Mouse (Mus musculus) MEL (cell line): ENCODE measurements around the gene Rad51d. TPM values are rescaled to one million over a fixed set of nuclear protein-coding genes. Genes with fewer than 3 reads are reported as not detected.
"Not testable (repeated sequence)": the region's sequence is repeated elsewhere in the genome, so short reads cannot be mapped to it uniquely, and the experiment has no call there.

ENCODE experiments used
- DNase-seq: peaks from one replicate; pipeline ENCODE4 v3.0.0; 2011; ENCODE audit warnings: low read depth, low spot score
- H3K27ac ChIP-seq: 2 replicates; pipeline ENCODE4 v1.5.1; 2012; ENCODE audit warnings: low read depth, mild to moderate bottlenecking, control low read depth, low read length, moderate library complexity; ENCODE audit not compliant: control insufficient read depth
- H3K27me3 ChIP-seq, 2 experiments: fragments of 150-350 bp in 1 of 2; sonication (generic) in 1 of 2; 2 replicates each; pipeline ENCODE4 v1.6.1; 2012; ENCODE audit warnings: low read length in 2 of 2, mild to moderate bottlenecking in 2 of 2, improper control_type of control experiment in 1 of 2, moderate library complexity in 1 of 2; ENCODE audit not compliant: insufficient read depth in 2 of 2, control insufficient read depth in 1 of 2
- H3K36me3 ChIP-seq, 2 experiments: 2 replicates each; pipeline ENCODE4 v1.6.1; 2012 to 2014; ENCODE audit warnings: low read length in 2 of 2, improper control_type of control experiment in 1 of 2, inconsistent platforms in 1 of 2, mild to moderate bottlenecking in 1 of 2; ENCODE audit not compliant: insufficient read depth in 2 of 2, control insufficient read depth in 1 of 2
- H3K4me1 ChIP-seq, 2 experiments: fragments of 150-350 bp in 1 of 2; sonication (generic) in 1 of 2; 2 replicates each; pipeline ENCODE4 v1.6.1; 2012; ENCODE audit warnings: low read length in 2 of 2, improper control_type of control experiment in 1 of 2, mild to moderate bottlenecking in 1 of 2; ENCODE audit not compliant: insufficient read depth in 2 of 2, control insufficient read depth in 1 of 2
- H3K4me3 ChIP-seq, 2 experiments: fragments of 150-350 bp in 1 of 2; sonication (generic) in 1 of 2; 2 replicates each; pipeline ENCODE4 v1.5.1; 2012; ENCODE audit warnings: low read depth in 2 of 2, low read length in 2 of 2, mild to moderate bottlenecking in 2 of 2, moderate library complexity in 2 of 2, control low read depth in 1 of 2, improper control_type of control experiment in 1 of 2; ENCODE audit not compliant: control insufficient read depth in 1 of 2, insufficient read depth in 1 of 2
- H3K79me2 ChIP-seq: 2 replicates; pipeline ENCODE4 v1.6.1; 2012; ENCODE audit warnings: mild to moderate bottlenecking, low read length, moderate library complexity; ENCODE audit not compliant: control insufficient read depth, poor library complexity, insufficient read depth
- H3K9ac ChIP-seq: 2 replicates; pipeline ENCODE4 v1.6.1; 2012; ENCODE audit warnings: low read depth, mild to moderate bottlenecking, control low read depth, low read length, moderate library complexity; ENCODE audit not compliant: control insufficient read depth, poor library complexity, severe bottlenecking
- H3K9me3 ChIP-seq: fragments of 150-350 bp; sonication (generic); replicated peaks from 2 replicates; pipeline ENCODE4 v1.6.1; 2012; ENCODE audit warnings: mild to moderate bottlenecking, low read length, improper control_type of control experiment, moderate library complexity; ENCODE audit not compliant: insufficient read depth
- CHD2 ChIP-seq: IDR thresholded peaks from 2 replicates; pipeline ENCODE4 v1.6.1; 2011; ENCODE audit warnings: low read length, improper control_type of control experiment
- ELF1 ChIP-seq: IDR thresholded peaks from 2 replicates; pipeline ENCODE4 v1.6.1; 2014; ENCODE audit warnings: low read depth, mild to moderate bottlenecking, inconsistent platforms, low read length, improper control_type of control experiment, moderate library complexity
- HCFC1 ChIP-seq: IDR thresholded peaks from 2 replicates; pipeline ENCODE4 v1.6.1; 2012; ENCODE audit warnings: low read depth, mild to moderate bottlenecking, inconsistent platforms, low read length, improper control_type of control experiment, moderate library complexity
- TBP ChIP-seq: IDR thresholded peaks from 2 replicates; pipeline ENCODE4 v1.8.0; 2011; ENCODE audit warnings: low read depth, low read length, improper control_type of control experiment
- ZC3H11A ChIP-seq: IDR thresholded peaks from 2 replicates; pipeline ENCODE4 v1.6.1; 2012; ENCODE audit warnings: low read depth, mild to moderate bottlenecking, inconsistent platforms, low read length, improper control_type of control experiment
- ZNF384 ChIP-seq: IDR thresholded peaks from 2 replicates; pipeline ENCODE4 v1.6.1; 2012; ENCODE audit warnings: low read depth, mild to moderate bottlenecking, inconsistent platforms, low read length, improper control_type of control experiment
- polyA plus RNA-seq, 2 experiments: library from polyadenylated mRNA; stranded (reverse) in 1 of 2; unstranded in 1 of 2; fragments of >175 nt in 1 of 2; fragments of >200 nt in 1 of 2; gene quantifications; 2 replicates each; pipeline versions ENCODE4 v1.2.1 to v1.2.4; 2012; ENCODE audit warnings: low replicate concordance in 2 of 2, low read depth in 1 of 2; ENCODE audit not compliant: insufficient read length in 2 of 2, insufficient read depth in 1 of 2, missing spikeins in 1 of 2
- total RNA-seq: library from RNA; depleted of rRNA; stranded (reverse); fragments of 300-350 nt; gene quantifications from 2 replicates; pipeline ENCODE4 v1.2.3, GENCODE M21; 2012; rRNA removed

The Rad51d gene
- total and polyA plus RNA-seq, 3 experiments, result 21.1 to 30.0 TPM; not detected in 1

DNA sequence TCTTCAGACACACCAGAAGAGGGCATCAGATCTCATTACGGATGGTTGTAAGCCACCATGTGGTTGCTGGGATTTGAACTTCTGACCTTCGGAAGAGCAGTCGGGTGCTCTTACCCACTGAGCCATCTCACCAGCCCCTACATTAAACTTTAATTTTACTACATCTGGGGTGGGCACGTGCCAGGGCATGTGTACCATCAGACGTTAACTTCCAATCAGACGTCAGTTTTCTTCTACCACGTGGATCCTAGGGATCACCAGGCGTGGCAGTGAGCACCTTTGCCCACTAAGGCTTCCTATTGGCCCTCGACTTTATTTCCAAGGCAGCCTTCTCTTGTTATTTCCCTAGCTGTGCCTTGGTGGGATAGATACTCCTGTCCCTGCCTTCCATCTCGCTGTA lies 58.0 kb downstream of the Rad51d start:
- not testable (repeated sequence) for H3K36me3 ChIP-seq, H3K9ac ChIP-seq, H3K27ac ChIP-seq, DNase-seq, H3K4me3 ChIP-seq, H3K9me3 ChIP-seq, H3K79me2 ChIP-seq, H3K27me3 ChIP-seq
- peaks cover 4 to 14% of the 10 kb centered on the region in 2 experiments for H3K4me1 ChIP-seq
- TF ChIP-seq TBP, result 0 out of 2 replicates have a peak, but pooled peaks have one; percentile 29

GRCm38 (mm10) chr11:82831008-82831893 lies 59.2 kb downstream of the Rad51d start:
- no peaks in the 10 kb centered on the region for H3K27me3 ChIP-seq
- no peak overlapping the region for H3K27ac ChIP-seq
- no peaks in the 10 kb centered on the region for H3K9me3 ChIP-seq
- DNase-seq, result no peak
- TF ChIP-seq ZC3H11A, result no peak
- no peaks in the 10 kb centered on the region for H3K79me2 ChIP-seq
- H3K36me3 ChIP-seq, result peaks cover 0 to 9% of the 10 kb centered on the region in 2 experiments; a peak in 2 of 4 replicates
- no peak overlapping the region for H3K4me3 ChIP-seq
- H3K4me1 ChIP-seq, result peaks cover 4 to 14% of the 10 kb centered on the region in 2 experiments
- H3K9ac ChIP-seq, result no peak overlapping the region

DNA sequence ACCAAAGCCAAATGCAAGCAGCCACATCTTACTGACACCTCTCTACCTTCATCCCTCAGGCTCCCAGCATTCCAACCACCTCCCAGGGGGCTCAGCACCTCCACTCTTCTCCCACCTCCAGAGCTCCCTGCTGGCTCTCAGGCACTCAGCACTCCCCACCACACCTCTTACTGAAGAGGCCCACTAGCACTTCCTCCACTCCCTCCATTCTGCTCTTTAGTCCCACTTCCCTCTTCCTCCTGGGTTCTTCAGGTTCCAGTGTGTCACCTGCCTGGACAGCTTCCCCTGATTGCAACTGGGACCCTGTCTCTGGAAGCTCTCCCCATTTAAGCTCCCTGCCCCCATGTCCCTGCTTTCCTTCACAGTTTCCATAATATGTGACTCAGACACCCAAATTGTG lies 63.6 kb downstream of the Rad51d start:
- no peaks in the 10 kb centered on the region for H3K79me2 ChIP-seq
- no peak overlapping the region for H3K4me3 ChIP-seq

More for the DNA sequence above, 63.6 kb downstream of the Rad51d start:
- Histone ChIP-seq H3K4me1 (no peaks in the 10 kb centered on the region), H3K9ac (no peak overlapping the region)
- no peak for TF ChIP-seq CHD2
- no peak for TF ChIP-seq ZNF384
- TF ChIP-seq ELF1, result no peak
- no peak for TF ChIP-seq HCFC1
- TF ChIP-seq, all 39 proteins: peak for 0
- no peaks in the 10 kb centered on the region for H3K9me3 ChIP-seq
- H3K27me3 ChIP-seq, result no peaks in the 10 kb centered on the region
- DNase-seq, result no peak
- no peaks in the 10 kb centered on the region; a peak in 1 of 4 replicates for H3K36me3 ChIP-seq
- no peak overlapping the region for H3K27ac ChIP-seq

Other genes starting within 250 kb of the Rad51d start
- 0.31 and 0.33 TPM in 2 replicates for gene Cct6b, start 126.3 kb downstream of the Rad51d start, total RNA-seq
- gene Cct6b, start 126.3 kb downstream of the Rad51d start, polyA plus RNA-seq, result under 1 TPM in 1 of 2 experiments, not detected in 1; 0.21 TPM
- 40.7 and 51.4 TPM in 2 replicates for gene Zfp830, start 126.3 kb downstream of the Rad51d start, total RNA-seq
- gene Zfp830, start 126.3 kb downstream of the Rad51d start, polyA plus RNA-seq, result 10 to 100 TPM in 1 of 2 experiments, not detected in 1; 43.4 TPM
- gene Lig3, start 109.5 kb downstream of the Rad51d start, total RNA-seq, result 48.5 and 54.0 TPM in 2 replicates
- gene Lig3, start 109.5 kb downstream of the Rad51d start, polyA plus RNA-seq, result 10 to 100 TPM in 1 of 2 experiments, not detected in 1; 89.2 TPM
- 15.5 and 17.8 TPM in 2 replicates for gene Rffl, start 19.4 kb downstream of the Rad51d start, total RNA-seq
- 10 to 100 TPM in 1 of 2 experiments, not detected in 1; 15.2 TPM for gene Rffl, start 19.4 kb downstream of the Rad51d start, polyA plus RNA-seq
- 0.07 and 0.15 TPM in 2 replicates for gene Fndc8, start 1.5 kb upstream of the Rad51d start, total RNA-seq
- gene Fndc8, start 1.5 kb upstream of the Rad51d start, polyA plus RNA-seq, result under 1 TPM in 1 of 2 experiments, not detected in 1; 0.72 TPM
- 79.6 and 97.3 TPM in 2 replicates for gene Nle1, start 17.8 kb upstream of the Rad51d start, total RNA-seq
- 100 to 1,000 TPM in 1 of 2 experiments, not detected in 1; 103 TPM for gene Nle1, start 17.8 kb upstream of the Rad51d start, polyA plus RNA-seq
- gene Unc45b, start 19.9 kb upstream of the Rad51d start, total RNA-seq, result 0.08 TPM in 1 of 2 replicates, not detected in the other
- under 1 TPM in 1 of 2 experiments, not detected in 1; 0.29 TPM for gene Unc45b, start 19.9 kb upstream of the Rad51d start, polyA plus RNA-seq
- 3.6 and 5.7 TPM in 2 replicates for gene Slfn5, start 60.7 kb upstream of the Rad51d start, total RNA-seq
- gene Slfn5, start 60.7 kb upstream of the Rad51d start, polyA plus RNA-seq, result under 1 TPM in 1 of 2 experiments, not detected in 1; 0.67 TPM
- 2.0 and 3.5 TPM in 2 replicates for gene Slfn9, start 101.2 kb upstream of the Rad51d start, total RNA-seq
- 1 to 10 TPM in 1 of 2 experiments, not detected in 1; 3.7 TPM for gene Slfn9, start 101.2 kb upstream of the Rad51d start, polyA plus RNA-seq
- gene Slfn8, start 130.2 kb upstream of the Rad51d start, total RNA-seq, result 9.8 and 11.9 TPM in 2 replicates
- 10 to 100 TPM; 11.6 to 47.2 TPM for gene Slfn8, start 130.2 kb upstream of the Rad51d start, polyA plus RNA-seq
- gene Slfn2, start 174.5 kb upstream of the Rad51d start, total RNA-seq, result 0.10 and 0.46 TPM in 2 replicates
- gene Slfn2, start 174.5 kb upstream of the Rad51d start, polyA plus RNA-seq, result under 1 TPM in 1 of 2 experiments, not detected in 1; 0.07 TPM
- gene Slfn1, start 226.2 kb upstream of the Rad51d start, total RNA-seq, result not detected in 2 replicates
- not detected for gene Slfn1, start 226.2 kb upstream of the Rad51d start, polyA plus RNA-seq